ENCODE assay signal across 8 mouse cellular contexts in genomic region chr6:11906890-11907268, GRCm38 (mm10). TPM values are rescaled to one million over a fixed set of nuclear protein-coding genes. Genes with fewer than 3 reads are reported as not detected.
DNase-seq lines count a peak whose midpoint lies in the region; ATAC-seq and TF ChIP-seq lines count a peak whose summit lies in the region.

No protein-coding gene starts in this region.

- no peak for TF ChIP-seq POLR2A in ES-Bruce4 (IDR thresholded peaks at IDR 0.05; ENCODE audit: insufficient read depth, low read length)

- peaks cover 13% of the 10 kb centered on the region for H3K36me3 ChIP-seq in ES-Bruce4 (ENCODE audit: control insufficient read depth, insufficient read depth, low read length, poor library complexity, severe bottlenecking)
- H3K36me3 ChIP-seq in forebrain, embryonic 10.5 days (replicated peaks): peaks cover 41% of the 10 kb centered on the region
- H3K36me3 ChIP-seq in stomach, embryonic 15.5 days: no peaks in the 10 kb centered on the region

- peak overlapping the region; percentile 97 for H3K4me3 ChIP-seq in gastrocnemius, adult 2 months
- peak overlapping the region; percentile 86 for H3K4me3 ChIP-seq in ES-Bruce4 (ENCODE audit: low read depth, low read length)
- peak overlapping the region; percentile 90 for H3K4me3 ChIP-seq in forebrain, embryonic 10.5 days
- H3K4me3 ChIP-seq in stomach, embryonic 15.5 days (replicated peaks): peak overlapping the region; percentile 91

- H3K27me3 ChIP-seq in ES-Bruce4 (ENCODE audit: control insufficient read depth, insufficient read depth, low read length, poor library complexity, severe bottlenecking): no peaks in the 10 kb centered on the region
- H3K27me3 ChIP-seq in forebrain, embryonic 10.5 days (ENCODE audit: poor library complexity, severe bottlenecking): no peaks in the 10 kb centered on the region
- H3K27me3 ChIP-seq in stomach, embryonic 15.5 days (replicated peaks): no peaks in the 10 kb centered on the region

- ATAC-seq in stomach, embryonic 15.5 days (ENCODE audit: insufficient read depth, low FRiP score, low read depth): peak; percentile 20

- no peak for DNase-seq in gastrocnemius, adult 2 months
- no peak for DNase-seq in gastrocnemius, postnatal 14 days
- no peak for DNase-seq in forebrain, embryonic 10.5 days (ENCODE audit: extremely low spot score, low spot score)
- DNase-seq in liver: peak; percentile 7
- DNase-seq in B cell, adult 2 months: no peak
- no peak for DNase-seq in kidney, postnatal 4 days

- intact Hi-C loops in gastrocnemius, adult 2 months (cut with DNase I): no loop called here
- intact Hi-C loops in gastrocnemius, postnatal 14 days (cut with DNase I; ENCODE audit: low total_unique reads): no loop called here

- no peaks in the 10 kb centered on the region for H3K9me3 ChIP-seq in ES-Bruce4 (replicated peaks; ENCODE audit: control insufficient read depth, insufficient read depth, low read length, poor library complexity, severe bottlenecking)
- no peaks in the 10 kb centered on the region for H3K9me3 ChIP-seq in forebrain, embryonic 10.5 days
- no peaks in the 10 kb centered on the region for H3K9me3 ChIP-seq in stomach, embryonic 15.5 days

- peaks cover 1% of the 10 kb centered on the region for H3K4me1 ChIP-seq in ES-Bruce4 (ENCODE audit: control insufficient read depth, insufficient read depth, low read length)
- peaks cover 23% of the 10 kb centered on the region for H3K4me1 ChIP-seq in forebrain, embryonic 10.5 days
- peaks cover 10% of the 10 kb centered on the region for H3K4me1 ChIP-seq in stomach, embryonic 15.5 days

- H3K27ac ChIP-seq in gastrocnemius, adult 2 months: peak overlapping the region; percentile 99
- H3K27ac ChIP-seq in ES-Bruce4 (ENCODE audit: insufficient read depth, low read length): no peak overlapping the region
- H3K27ac ChIP-seq in forebrain, embryonic 10.5 days: peak overlapping the region; percentile 94
- H3K27ac ChIP-seq in stomach, embryonic 15.5 days: peak overlapping the region; percentile 87

- no peak for TF ChIP-seq CTCF in gastrocnemius, adult 2 months (IDR thresholded peaks at IDR 0.05)
- TF ChIP-seq CTCF in ES-Bruce4 (IDR thresholded peaks at IDR 0.05; ENCODE audit: low read depth, low read length): no peak

- 3% methylated on average over 5 of the region's 5 CpGs for WGBS in forebrain, embryonic 10.5 days
- under 1% methylated on average over 5 of the region's 5 CpGs for WGBS in stomach, embryonic 15.5 days

- TF ChIP-seq EP300 in ES-Bruce4 (IDR thresholded peaks at IDR 0.05; ENCODE audit: insufficient read depth, low read depth, low read length): no peak

- peak overlapping the region; percentile 74 for H3K9ac ChIP-seq in ES-Bruce4 (ENCODE audit: low read depth, poor library complexity, severe bottlenecking)
- H3K9ac ChIP-seq in stomach, embryonic 15.5 days: peak overlapping the region; percentile 92

- H3K4me2 ChIP-seq in stomach, embryonic 15.5 days: peak overlapping the region; percentile 65

RNA-seq across cellular contexts. Expression of gene Ndufa4, which starts 0.4 kb away (rescaled TPM):
- 1,000 to 10,000 TPM; 1,409 to 1,719 TPM for total RNA-seq in gastrocnemius, adult 2 months (2021)
- 1,000 to 10,000 TPM; 1,137 to 1,327 TPM for total RNA-seq in gastrocnemius, postnatal 14 days (2021)
- polyA plus RNA-seq in ES-Bruce4 (2011; ENCODE audit: insufficient read depth, insufficient read length, low read depth, missing spikeins): 664 and 713 TPM in 2 replicates
- polyA plus RNA-seq in forebrain, embryonic 10.5 days (2016; fragmentation: Nextera tagmentation; extraction: Ambion mirVana): 766 and 805 TPM in 2 replicates
- 980 and 987 TPM in 2 replicates for polyA plus RNA-seq in stomach, embryonic 15.5 days (2015; fragmentation: Nextera tagmentation; extraction: Ambion mirVana)

RNA-seq across cellular contexts. Expression of gene Phf14, which starts 0.7 kb away (rescaled TPM):
- total RNA-seq in gastrocnemius, adult 2 months (2021): 10 to 100 TPM; 24.0 to 27.5 TPM
- total RNA-seq in gastrocnemius, postnatal 14 days (2021): 10 to 100 TPM; 24.6 to 25.9 TPM
- polyA plus RNA-seq in ES-Bruce4 (2011; ENCODE audit: insufficient read depth, insufficient read length, low read depth, missing spikeins): 52.0 and 56.9 TPM in 2 replicates
- polyA plus RNA-seq in forebrain, embryonic 10.5 days (2016; fragmentation: Nextera tagmentation; extraction: Ambion mirVana): 76.7 and 78.8 TPM in 2 replicates
- 64.7 and 64.9 TPM in 2 replicates for polyA plus RNA-seq in stomach, embryonic 15.5 days (2015; fragmentation: Nextera tagmentation; extraction: Ambion mirVana)
